Mouse (Mus musculus): ENCODE measurements around the gene Terf2. TPM values are rescaled to one million over a fixed set of nuclear protein-coding genes. Genes with fewer than 3 reads are reported as not detected.
"Not testable (repeated sequence)": the region's sequence is repeated elsewhere in the genome, so short reads cannot be mapped to it uniquely, and the experiment has no call there.

Gene Terf2
- polyA plus RNA-seq, 1 experiment: 51.9 TPM

DNA sequence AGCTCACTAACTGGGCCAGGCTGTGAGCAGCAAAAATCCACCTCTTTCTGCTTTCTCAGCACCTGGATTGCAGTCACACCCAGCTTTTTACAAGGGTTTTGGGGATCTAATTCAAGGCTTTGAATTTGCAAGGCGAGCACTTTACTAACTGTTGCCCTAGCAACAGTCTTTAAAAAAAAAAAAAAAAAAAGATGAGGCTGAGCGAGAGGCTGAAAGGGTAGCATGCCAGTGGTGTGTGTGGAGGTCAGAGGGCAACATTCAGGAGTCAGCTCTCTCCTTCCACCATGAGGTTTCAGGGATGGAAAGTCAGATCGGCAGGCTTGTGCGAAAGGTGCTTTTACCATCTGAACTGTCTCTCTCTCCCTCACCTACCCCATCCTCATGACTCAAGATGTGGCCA, 16.9 kb upstream of the Terf2 start:
- TF ChIP-seq CTCF (IDR thresholded peaks at IDR 0.05; ENCODE audit: borderline replicate concordance, extremely low read depth, insufficient read depth, insufficient read length) (no peak), POLR2A (IDR thresholded peaks at IDR 0.05; ENCODE audit: borderline replicate concordance, extremely low read depth, insufficient read depth, insufficient read length, poor library complexity, severe bottlenecking) (no peak)
- DNase-seq (ENCODE audit: low read depth): no peak

DNA sequence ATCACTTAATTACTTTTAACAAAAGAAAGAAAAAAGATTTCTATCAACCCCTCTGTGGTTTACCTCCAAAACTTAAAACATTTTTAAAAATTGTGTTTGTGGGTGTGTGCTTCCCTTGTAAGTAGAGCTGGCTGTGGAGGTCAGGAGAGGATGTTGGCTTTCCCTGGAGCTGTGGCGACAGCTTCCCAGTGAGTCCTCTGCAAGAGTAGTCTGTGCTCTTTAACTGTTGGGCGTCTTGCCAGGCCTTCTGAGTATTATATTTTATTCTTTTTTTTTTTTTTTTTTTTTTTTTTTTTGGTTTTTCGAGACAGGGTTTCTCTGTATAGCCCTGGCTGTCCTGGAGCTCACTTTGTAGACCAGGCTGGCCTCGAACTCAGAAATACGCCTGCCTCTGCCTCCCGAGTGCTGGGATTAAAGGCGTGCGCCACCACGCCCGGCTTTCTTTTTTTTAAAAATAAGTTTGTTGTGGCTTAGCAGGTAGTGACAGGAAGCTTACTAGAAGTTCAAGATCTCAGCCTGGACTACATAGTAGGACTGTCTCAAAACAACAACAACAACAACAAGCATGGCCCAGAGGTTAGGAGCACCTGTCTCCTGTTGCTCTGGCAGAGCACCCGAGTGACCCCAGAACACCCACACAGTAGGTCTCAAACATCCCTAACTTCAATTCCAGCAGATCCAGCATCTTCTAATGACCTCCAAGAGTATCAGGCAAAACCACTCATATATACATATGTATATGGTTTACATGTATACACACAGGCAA, 15.2 kb upstream of the Terf2 start:
- no peak for DNase-seq (ENCODE audit: low read depth)
- TF ChIP-seq CTCF (IDR thresholded peaks at IDR 0.05; ENCODE audit: borderline replicate concordance, extremely low read depth, insufficient read depth, insufficient read length): no peak
- TF ChIP-seq POLR2A (IDR thresholded peaks at IDR 0.05; ENCODE audit: borderline replicate concordance, extremely low read depth, insufficient read depth, insufficient read length, poor library complexity, severe bottlenecking): no peak

GRCm38 (mm10) chr8:107110629-107111330, 14.4 kb upstream of the Terf2 start:
- peak; percentile 75 for DNase-seq (ENCODE audit: low read depth)
- no peak for TF ChIP-seq POLR2A (IDR thresholded peaks at IDR 0.05; ENCODE audit: borderline replicate concordance, extremely low read depth, insufficient read depth, insufficient read length, poor library complexity, severe bottlenecking)
- TF ChIP-seq CTCF (IDR thresholded peaks at IDR 0.05; ENCODE audit: borderline replicate concordance, extremely low read depth, insufficient read depth, insufficient read length): no peak

DNA sequence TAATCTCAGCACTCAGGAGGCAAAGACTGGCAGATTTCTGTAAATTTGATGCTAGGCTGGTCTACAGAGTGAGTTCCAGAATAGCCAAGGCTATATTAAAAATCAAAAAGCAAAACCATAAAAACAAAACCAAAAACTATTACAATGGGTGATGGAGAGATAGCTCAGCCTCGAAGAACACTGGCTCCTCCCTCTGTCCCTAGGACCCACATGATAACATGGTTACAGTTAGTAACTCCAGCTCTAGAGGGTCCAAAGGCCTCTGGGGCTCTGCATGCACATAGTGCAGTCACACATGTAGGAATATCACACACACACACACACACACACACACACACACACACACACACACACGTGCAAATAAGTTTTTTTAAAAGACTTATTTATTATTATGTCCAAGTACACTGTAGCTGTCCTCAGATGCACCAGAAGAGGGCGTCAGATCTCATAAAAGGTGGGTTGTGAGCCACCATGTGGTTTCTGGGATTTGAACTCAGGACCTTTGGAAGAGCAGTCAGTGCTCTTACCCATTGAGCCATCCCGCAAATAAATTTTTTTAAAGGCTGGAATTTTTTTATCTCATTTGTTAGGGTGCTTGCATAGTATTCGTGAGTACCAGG, 13.6 kb upstream of the Terf2 start:
- DNase-seq (ENCODE audit: low read depth): no peak
- TF ChIP-seq POLR2A (IDR thresholded peaks at IDR 0.05; ENCODE audit: borderline replicate concordance, extremely low read depth, insufficient read depth, insufficient read length, poor library complexity, severe bottlenecking) (no peak), CTCF (IDR thresholded peaks at IDR 0.05; ENCODE audit: borderline replicate concordance, extremely low read depth, insufficient read depth, insufficient read length) (no peak)

DNA sequence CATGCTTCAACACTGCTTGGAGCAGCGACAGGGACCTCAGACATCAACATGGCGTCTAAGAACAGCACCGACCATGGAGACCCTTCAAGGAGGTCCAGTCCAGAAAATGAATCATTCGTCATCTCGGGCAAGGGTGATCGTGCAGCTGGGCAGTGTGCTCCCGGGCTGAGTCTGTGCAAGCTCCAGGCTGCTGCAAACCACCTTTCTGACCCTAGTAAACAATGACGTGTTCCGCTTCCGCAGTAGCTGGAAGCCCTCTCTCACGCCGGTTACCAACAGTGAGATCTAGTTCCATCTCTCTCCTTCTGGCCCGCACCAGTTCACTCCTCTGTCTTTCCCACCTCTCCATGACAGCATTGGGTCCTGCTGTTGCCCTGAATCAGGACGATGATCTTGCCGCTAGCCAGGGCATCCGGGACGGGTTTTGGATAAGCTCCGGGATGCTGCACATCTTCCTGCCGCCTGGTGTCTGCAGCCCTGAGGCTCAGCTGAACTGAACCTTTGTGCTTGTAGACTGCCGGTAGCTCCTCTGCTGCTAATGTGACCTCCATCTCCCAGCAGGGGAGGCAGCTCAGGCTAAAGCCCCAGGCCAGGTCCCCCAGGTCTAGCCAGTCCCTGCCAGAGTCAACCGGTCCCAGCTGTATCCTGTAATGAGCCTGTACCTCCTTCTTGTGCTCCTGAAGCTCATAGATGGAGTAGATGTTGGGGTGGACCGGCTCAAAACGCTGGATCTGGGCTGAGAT, 12.8 kb upstream of the Terf2 start:
- no peak for DNase-seq (ENCODE audit: low read depth)
- no peak for TF ChIP-seq CTCF (IDR thresholded peaks at IDR 0.05; ENCODE audit: borderline replicate concordance, extremely low read depth, insufficient read depth, insufficient read length)
- no peak for TF ChIP-seq POLR2A (IDR thresholded peaks at IDR 0.05; ENCODE audit: borderline replicate concordance, extremely low read depth, insufficient read depth, insufficient read length, poor library complexity, severe bottlenecking)

GRCm38 (mm10) chr8:107108089-107108488, 11.7 kb upstream of the Terf2 start:
- not testable (repeated sequence) for DNase-seq (ENCODE audit: low read depth)

DNA sequence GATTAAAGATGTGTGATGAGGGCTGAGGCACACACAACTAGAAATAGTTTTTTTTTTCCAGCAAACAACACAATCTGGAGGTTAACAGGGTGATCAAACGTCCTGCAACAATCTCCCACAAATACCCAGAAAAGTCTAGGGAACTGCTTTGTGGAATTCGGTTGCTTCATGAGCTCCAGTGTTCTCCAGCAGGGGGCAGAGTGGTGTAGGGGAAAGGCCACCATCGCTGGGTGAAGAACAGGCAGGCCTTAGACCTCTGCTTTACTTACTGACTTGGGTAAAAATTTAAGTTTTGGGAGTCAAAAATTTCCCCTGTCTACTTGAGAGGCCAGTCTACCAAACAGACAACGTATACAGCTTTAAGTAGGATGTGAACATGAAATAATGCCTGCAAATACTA, 8.2 kb upstream of the Terf2 start:
- DNase-seq (ENCODE audit: low read depth): peak; percentile 74
- peak; percentile 92 for TF ChIP-seq CTCF (IDR thresholded peaks at IDR 0.05; ENCODE audit: borderline replicate concordance, extremely low read depth, insufficient read depth, insufficient read length)
- TF ChIP-seq POLR2A (IDR thresholded peaks at IDR 0.05; ENCODE audit: borderline replicate concordance, extremely low read depth, insufficient read depth, insufficient read length, poor library complexity, severe bottlenecking): no peak

- no peak for TF ChIP-seq CTCF (IDR thresholded peaks at IDR 0.05; ENCODE audit: borderline replicate concordance, extremely low read depth, insufficient read depth, insufficient read length)
- no peak for TF ChIP-seq POLR2A (IDR thresholded peaks at IDR 0.05; ENCODE audit: borderline replicate concordance, extremely low read depth, insufficient read depth, insufficient read length, poor library complexity, severe bottlenecking)
- no peak for DNase-seq (ENCODE audit: low read depth)
Measured at GRCm38 (mm10) chr8:107100635-107101034, 4.3 kb upstream of the Terf2 start.

DNA sequence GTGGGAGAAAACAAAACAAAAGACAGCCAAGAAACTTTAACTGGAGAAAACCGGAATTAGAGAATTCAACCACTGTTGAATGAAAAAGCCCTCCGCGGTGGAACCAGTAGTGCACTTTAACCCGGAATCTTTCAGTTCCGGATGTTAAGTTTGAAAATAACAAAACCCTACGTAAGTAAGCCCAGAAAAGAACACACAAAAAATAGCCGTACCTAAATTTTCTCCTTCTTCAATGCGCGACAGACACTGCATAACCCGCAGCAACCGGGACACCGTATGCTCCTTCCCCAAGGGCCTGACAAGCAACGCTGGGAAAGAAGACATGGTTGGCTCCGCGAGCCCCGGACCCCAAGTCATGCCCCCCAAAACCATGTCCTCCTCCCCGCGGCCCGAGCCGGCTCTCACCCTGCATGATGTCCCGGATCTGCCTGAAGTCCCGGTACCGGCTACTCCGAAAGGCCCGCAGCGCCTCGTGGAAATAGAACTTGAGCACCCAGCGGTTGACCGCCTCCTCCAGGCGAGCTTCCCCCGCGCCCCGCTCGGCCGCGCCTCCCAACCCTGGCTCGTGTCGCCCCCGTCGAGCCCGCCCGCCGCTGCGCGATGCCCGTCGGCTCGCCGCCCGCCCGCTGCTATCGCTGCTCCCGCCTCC, 506 bp downstream of the Terf2 start:
- peak; percentile 53 for DNase-seq (ENCODE audit: low read depth)
- no peak for TF ChIP-seq CTCF (IDR thresholded peaks at IDR 0.05; ENCODE audit: borderline replicate concordance, extremely low read depth, insufficient read depth, insufficient read length)
- TF ChIP-seq POLR2A (IDR thresholded peaks at IDR 0.05; ENCODE audit: borderline replicate concordance, extremely low read depth, insufficient read depth, insufficient read length, poor library complexity, severe bottlenecking): no peak

- DNase-seq (ENCODE audit: low read depth): no peak
- TF ChIP-seq CTCF (IDR thresholded peaks at IDR 0.05; ENCODE audit: borderline replicate concordance, extremely low read depth, insufficient read depth, insufficient read length) (no peak), POLR2A (IDR thresholded peaks at IDR 0.05; ENCODE audit: borderline replicate concordance, extremely low read depth, insufficient read depth, insufficient read length, poor library complexity, severe bottlenecking) (no peak)
Measured at GRCm38 (mm10) chr8:107090531-107090930, 5.8 kb downstream of the Terf2 start.
